Mouse (Mus musculus) forebrain, embryonic 14.5 days (tissue): Measurements from ENCODE around the gene Tmem88b. TPM values are rescaled to one million over a fixed set of nuclear protein-coding genes. Genes with fewer than 3 reads are reported as not detected.

ENCODE experiments used
- ATAC-seq: fragments of 200-750 bp; cut with Nextera tagmentation; 2 replicates; pipeline ENCODE4 v1.8.0; 2017; ENCODE audit warnings: mild to moderate bottlenecking, moderate library complexity
- DNase-seq: peaks from one replicate; pipeline ENCODE4 v3.0.0-alpha.2; 2015; ENCODE audit warnings: low spot score
- H3K27ac ChIP-seq: fragments of 300-500 bp; sonication (generic); 2 replicates; pipeline ENCODE4 v1.5.1; 2014; ENCODE audit warnings: low read depth, mild to moderate bottlenecking, control low read depth, low read length, moderate library complexity
- H3K27me3 ChIP-seq: fragments of 300-500 bp; sonication (generic); replicated peaks from 2 replicates; pipeline ENCODE4 v1.6.1; 2014; ENCODE audit warnings: low read length, control low read depth, mixed read lengths; ENCODE audit not compliant: control insufficient read depth, insufficient read depth
- H3K36me3 ChIP-seq: fragments of 300-500 bp; sonication (generic); 2 replicates; pipeline ENCODE4 v1.6.1; 2014; ENCODE audit warnings: low read length, control low read depth; ENCODE audit not compliant: control insufficient read depth, insufficient read depth
- H3K4me1 ChIP-seq: fragments of 300-500 bp; sonication (generic); 2 replicates; pipeline ENCODE4 v1.6.1; 2014; ENCODE audit warnings: antibody characterized with exemption, low read length, control low read depth; ENCODE audit not compliant: control insufficient read depth, insufficient read depth
- H3K4me2 ChIP-seq: fragments of 300-500 bp; sonication (generic); 2 replicates; pipeline ENCODE4 v1.6.1; 2014; ENCODE audit warnings: mild to moderate bottlenecking, control low read depth, low read length
- H3K4me3 ChIP-seq: fragments of 300-500 bp; sonication (generic); 2 replicates; pipeline ENCODE4 v1.5.1; 2014; ENCODE audit warnings: low read depth, low read length, control low read depth
- H3K9ac ChIP-seq: fragments of 300-500 bp; sonication (generic); 2 replicates; pipeline ENCODE4 v1.6.1; 2014; ENCODE audit warnings: mild to moderate bottlenecking, low read length, control low read depth, moderate library complexity
- H3K9me3 ChIP-seq: fragments of 300-500 bp; sonication (generic); replicated peaks from 2 replicates; pipeline ENCODE4 v1.6.1; 2016; ENCODE audit warnings: low read length, control low read depth, mixed read lengths; ENCODE audit not compliant: control insufficient read depth
- WGBS: fragments of 180-500 bp; shearing (Covaris S2); extraction: QIAGEN DNeasy Blood & Tissue Kit; methylation state at CpG from one replicate; pipeline ENCODE4 v1.1.7; 2014; 5-methylcytosine and 5-hydroxymethylcytosine counted together
- polyA plus RNA-seq: library from polyadenylated mRNA; unstranded; fragments of >200 nt; fragmentation: Nextera tagmentation; extraction: Ambion mirVana; gene quantifications from 2 replicates; pipeline ENCODE4 v1.2.1, GENCODE M21; 2014

The Tmem88b gene
- polyA plus RNA-seq, 1 experiment from 2014 or later, result 0.25 TPM

DNA sequence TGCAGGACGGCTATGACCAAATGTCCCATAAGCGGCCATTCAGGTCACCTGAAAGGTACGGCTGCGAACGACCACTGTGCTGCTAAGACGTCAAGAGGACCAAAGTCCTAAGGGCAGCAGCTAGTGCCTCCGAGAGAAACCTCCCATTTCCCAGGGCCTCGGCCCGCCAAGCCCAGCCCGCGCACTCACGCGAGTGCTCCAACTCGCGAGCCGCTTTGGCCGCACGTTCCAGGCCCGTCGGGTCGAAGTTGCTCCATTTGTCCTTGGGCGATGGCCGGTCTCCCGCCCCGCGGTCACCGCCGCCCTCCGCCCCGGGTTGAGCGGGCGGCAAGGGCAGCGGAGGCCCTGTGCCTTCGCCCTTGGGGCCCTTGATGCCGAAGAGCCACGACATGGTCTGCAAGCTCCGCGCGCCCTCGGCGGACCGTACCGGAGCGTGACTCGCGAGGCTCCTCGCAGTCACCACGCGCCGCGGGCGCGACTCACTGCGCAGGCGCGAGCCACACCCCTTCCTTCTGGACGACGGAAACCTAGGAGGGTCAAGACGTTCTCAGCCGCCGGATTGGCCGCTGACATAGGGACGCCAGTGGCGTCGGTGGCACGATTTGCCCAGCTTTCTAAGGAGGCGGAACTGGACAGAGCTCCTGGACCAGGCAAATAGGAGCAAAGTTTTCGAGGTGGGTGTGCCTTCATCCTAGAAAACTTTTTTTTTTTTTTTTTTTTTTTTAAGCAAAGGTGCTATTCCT, 24.9 kb downstream of the Tmem88b start, which contains the start of gene Atad3a:
Gene Atad3a (minus strand): TSS at position 481 of the 743 bp plus-strand sequence.
- H3K9me3 ChIP-seq, result no peaks in the 10 kb centered on the region
- peak within 1 kb of the TSS; percentile 98 for H3K4me2 ChIP-seq
- H3K27ac ChIP-seq, result no peak within 1 kb of the TSS
- H3K36me3 ChIP-seq, result peaks cover 16% of the 10 kb centered on the region
- peak within 1 kb of the TSS; percentile 71 for H3K4me3 ChIP-seq
- no peaks in the 10 kb centered on the region for H3K27me3 ChIP-seq
- peak within 1 kb of the TSS; percentile 78 for H3K9ac ChIP-seq
- WGBS, result under 1% methylated on average over 66 of the region's 68 CpGs
- ATAC-seq (peak; percentile 97), DNase-seq (peak; percentile 97)
- H3K4me1 ChIP-seq, result peaks cover 16% of the 10 kb centered on the region

DNA sequence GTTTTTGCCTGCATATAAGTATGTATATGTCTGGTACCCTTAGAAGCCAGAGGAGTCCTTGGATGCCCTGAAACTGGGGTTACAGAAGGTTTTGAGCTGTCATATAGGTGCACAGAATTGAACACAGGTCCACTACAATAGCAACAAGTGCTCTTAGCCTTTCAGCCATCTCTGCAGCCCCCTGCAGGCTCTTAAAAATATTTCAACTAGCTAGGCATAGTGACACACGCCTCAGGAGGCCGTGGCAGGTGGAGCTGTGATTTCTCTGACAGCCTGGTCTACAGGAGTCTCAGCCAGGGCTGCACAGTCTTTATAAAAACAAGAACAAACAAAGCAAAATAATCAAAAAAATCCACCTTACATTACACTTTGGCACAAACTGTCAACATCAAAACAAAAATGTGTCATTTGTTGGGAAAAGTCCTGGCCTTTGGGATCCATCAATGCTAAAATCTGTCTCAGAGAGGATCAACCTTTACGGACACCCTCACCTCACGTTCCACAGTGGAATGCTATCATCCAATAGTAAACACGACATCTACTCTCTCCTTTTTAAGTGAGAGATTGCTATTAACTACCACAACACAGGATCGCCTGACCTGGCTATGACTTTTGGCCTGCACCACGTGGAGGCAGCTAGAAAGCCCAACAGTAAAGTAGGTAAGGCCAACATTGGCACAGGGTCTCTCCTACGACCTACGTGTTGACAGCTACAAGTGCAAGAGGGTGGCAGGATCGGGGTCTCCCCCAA, 25.6 kb downstream of the Tmem88b start:
- Histone ChIP-seq H3K4me1 (peaks cover 16% of the 10 kb centered on the region), H3K9ac (peak overlapping the region; percentile 74), H3K36me3 (peaks cover 24% of the 10 kb centered on the region), H3K4me3 (peak overlapping the region; percentile 71), H3K4me2 (peak overlapping the region; percentile 98), H3K27ac (no peak overlapping the region), H3K27me3 (no peaks in the 10 kb centered on the region), H3K9me3 (no peaks in the 10 kb centered on the region)
- DNase-seq (peak; percentile 41), ATAC-seq (peak; percentile 29; the same call in 1 of the 2 replicates)
- WGBS, result 3% methylated on average over 10 of the region's 10 CpGs

DNA sequence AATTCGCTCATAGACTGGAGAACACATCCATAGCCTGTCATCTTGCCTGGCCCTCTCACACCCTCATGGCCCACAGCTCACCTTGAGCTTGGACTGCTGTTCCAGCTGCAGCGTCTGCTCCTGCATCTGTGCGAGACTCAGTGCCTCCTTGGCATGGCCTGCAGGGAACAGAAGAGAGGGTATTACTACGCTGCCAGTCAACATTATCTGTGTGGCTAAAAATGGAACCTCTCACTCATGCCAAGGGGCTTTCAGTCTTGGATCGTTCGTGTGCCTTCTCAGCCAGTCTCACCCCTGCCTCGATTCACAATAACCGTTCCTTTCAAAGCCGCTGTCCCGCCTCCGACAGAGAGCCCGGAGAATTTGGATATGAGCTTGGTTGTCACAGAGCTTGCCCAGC, 28.7 kb downstream of the Tmem88b start:
- H3K27ac ChIP-seq, result no peak overlapping the region
- 87% methylated on average over 12 of the region's 12 CpGs for WGBS
- DNase-seq, result no peak
- peaks cover 51% of the 10 kb centered on the region for H3K36me3 ChIP-seq
- no peak overlapping the region for H3K4me2 ChIP-seq
- H3K4me1 ChIP-seq, result peaks cover 16% of the 10 kb centered on the region
- no peak overlapping the region for H3K4me3 ChIP-seq
- no peak overlapping the region for H3K9ac ChIP-seq
- H3K27me3 ChIP-seq, result no peaks in the 10 kb centered on the region
- no peaks in the 10 kb centered on the region for H3K9me3 ChIP-seq
- ATAC-seq, result no peak

- no peak for ATAC-seq
- 88% methylated on average over 17 of the region's 17 CpGs for WGBS
- Histone ChIP-seq H3K4me1 (no peaks in the 10 kb centered on the region), H3K27me3 (no peaks in the 10 kb centered on the region), H3K27ac (no peak overlapping the region), H3K4me3 (no peak overlapping the region), H3K9ac (no peak overlapping the region), H3K36me3 (peaks cover 95% of the 10 kb centered on the region), H3K4me2 (no peak overlapping the region), H3K9me3 (no peaks in the 10 kb centered on the region)
- DNase-seq, result no peak
Observed at GRCm38 (mm10) chr4:155746575-155747490, 38.8 kb downstream of the Tmem88b start.

- DNase-seq (no peak), ATAC-seq (no peak)
- Histone ChIP-seq H3K4me3 (no peak overlapping the region), H3K4me2 (no peak overlapping the region), H3K27ac (no peak overlapping the region), H3K9ac (no peak overlapping the region), H3K4me1 (no peaks in the 10 kb centered on the region), H3K27me3 (no peaks in the 10 kb centered on the region), H3K36me3 (peaks cover 95% of the 10 kb centered on the region), H3K9me3 (no peaks in the 10 kb centered on the region)
- WGBS, result 89% methylated on average over 8 of the region's 8 CpGs
Observed at GRCm38 (mm10) chr4:155746036-155746548, 39.6 kb downstream of the Tmem88b start.

- no peaks in the 10 kb centered on the region for H3K4me1 ChIP-seq
- ATAC-seq (no peak), DNase-seq (no peak)
- H3K4me2 ChIP-seq, result no peak overlapping the region
- no peaks in the 10 kb centered on the region for H3K27me3 ChIP-seq
- no peak overlapping the region for H3K4me3 ChIP-seq
- H3K36me3 ChIP-seq, result peaks cover 95% of the 10 kb centered on the region
- H3K27ac ChIP-seq, result no peak overlapping the region
- no peak overlapping the region for H3K9ac ChIP-seq
- 93% methylated on average over 5 of the region's 5 CpGs for WGBS
- H3K9me3 ChIP-seq, result no peaks in the 10 kb centered on the region
Observed at GRCm38 (mm10) chr4:155745136-155745535, 40.5 kb downstream of the Tmem88b start.

DNA sequence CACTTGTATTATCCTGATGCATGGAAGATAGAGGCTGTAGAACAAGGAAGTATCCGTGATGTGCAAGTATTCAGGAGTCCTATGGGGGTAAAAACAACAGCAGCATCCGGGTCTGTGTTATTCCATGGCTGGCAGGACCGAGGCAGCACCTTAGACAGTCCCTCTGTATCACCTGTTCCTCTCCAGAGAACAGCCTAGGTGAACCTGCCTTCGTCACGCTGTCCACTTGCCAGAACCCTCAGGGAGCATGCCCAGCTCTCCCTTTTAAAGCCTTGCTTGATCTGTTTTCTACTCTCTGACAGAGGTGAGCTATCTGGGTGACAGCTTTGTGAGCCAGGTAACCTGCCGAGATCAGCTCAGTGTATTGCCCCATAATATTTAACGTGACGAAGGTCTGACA, 41.2 kb downstream of the Tmem88b start:
- 90% methylated on average over 8 of the region's 8 CpGs for WGBS
- H3K9me3 ChIP-seq, result no peaks in the 10 kb centered on the region
- no peak for ATAC-seq

DNA sequence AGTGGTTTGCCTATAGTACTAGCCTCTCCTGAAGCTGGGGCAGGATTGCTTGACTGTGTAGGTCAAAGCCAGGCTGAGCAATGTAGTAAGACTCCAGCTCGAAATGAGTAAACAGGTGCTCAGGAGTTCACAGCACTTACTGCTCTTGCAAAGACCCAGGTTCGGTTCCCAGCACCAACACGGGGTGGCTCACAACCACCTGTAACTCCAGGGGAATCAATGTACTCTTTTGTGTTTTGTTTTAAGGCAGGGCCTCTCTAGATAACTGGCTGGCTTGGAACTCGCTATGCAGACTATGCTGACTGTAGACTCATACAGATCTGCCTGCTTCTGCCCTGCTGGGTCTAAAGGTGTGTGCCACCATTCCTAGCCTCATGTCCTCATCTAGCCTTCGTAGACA, 43.0 kb downstream of the Tmem88b start:
- DNase-seq (no peak), ATAC-seq (no peak)
- Histone ChIP-seq H3K4me3 (no peak overlapping the region), H3K36me3 (peaks cover 86% of the 10 kb centered on the region), H3K9me3 (no peaks in the 10 kb centered on the region), H3K27me3 (no peaks in the 10 kb centered on the region), H3K4me1 (no peaks in the 10 kb centered on the region), H3K9ac (no peak overlapping the region), H3K27ac (no peak overlapping the region), H3K4me2 (no peak overlapping the region)
- WGBS, result 95% methylated on average over 5 of the region's 5 CpGs

More for the DNA sequence above, 41.2 kb downstream of the Tmem88b start:
- Histone ChIP-seq H3K36me3 (peaks cover 95% of the 10 kb centered on the region), H3K4me1 (no peaks in the 10 kb centered on the region), H3K4me2 (no peak overlapping the region), H3K27ac (no peak overlapping the region), H3K4me3 (no peak overlapping the region), H3K27me3 (no peaks in the 10 kb centered on the region), H3K9ac (no peak overlapping the region)
- DNase-seq, result no peak
